Mouse (Mus musculus): Measurements from ENCODE around the gene Cd46. TPM values are rescaled to one million over a fixed set of nuclear protein-coding genes. Genes with fewer than 3 reads are reported as not detected.

The Cd46 gene
- total RNA-seq, 2 experiments from 2014 or later, result 0.70 to 2.3 TPM

Other genes with a start within 250 kb of the Cd46 start
- 11.7 and 15.8 TPM in 2 replicates for gene Cd34, start 153.4 kb downstream of the Cd46 start, total RNA-seq (2015)
- 21.0 and 21.2 TPM in 2 replicates for gene Cd34, start 153.4 kb downstream of the Cd46 start, total RNA-seq (2017)
- 132 and 140 TPM in 2 replicates for gene Cr1l, start 39.3 kb upstream of the Cd46 start, total RNA-seq (2015)
- 128 and 139 TPM in 2 replicates for gene Cr1l, start 39.3 kb upstream of the Cd46 start, total RNA-seq (2017)
- not detected in 2 replicates for gene Cr2, start 84.5 kb upstream of the Cd46 start, total RNA-seq (2015)
- not detected in 2 replicates for gene Cr2, start 84.5 kb upstream of the Cd46 start, total RNA-seq (2017)